Mouse (Mus musculus) bone marrow, adult 2 months (tissue): ENCODE data around the gene Flt4. TPM values are rescaled to one million over a fixed set of nuclear protein-coding genes. Genes with fewer than 3 reads are reported as not detected.

Source experiments
- H3K27ac ChIP-seq: fragments of 200-500 bp; 2 replicates; pipeline ENCODE4 v1.5.1; 2012; ENCODE audit warnings: low read depth, mild to moderate bottlenecking, control low read depth, inconsistent platforms, low read length; ENCODE audit not compliant: control insufficient read depth, poor library complexity, insufficient read depth
- H3K4me1 ChIP-seq: fragments of 200-500 bp; 2 replicates; pipeline ENCODE4 v1.6.1; 2011; ENCODE audit warnings: low read length; ENCODE audit not compliant: control insufficient read depth, insufficient read depth
- H3K4me3 ChIP-seq: fragments of 200-500 bp; replicated peaks from 2 replicates; pipeline ENCODE3; 2011; ENCODE audit warnings: mild to moderate bottlenecking, low read depth, low read length, control low read depth; ENCODE audit not compliant: control insufficient read depth
- CTCF ChIP-seq: fragments of 200-500 bp; IDR thresholded peaks from 2 replicates; pipeline ENCODE4 v1.5.1; 2011; ENCODE audit warnings: low read length, control low read depth; ENCODE audit not compliant: control insufficient read depth, insufficient read depth
- POLR2A ChIP-seq: fragments of 200-500 bp; IDR thresholded peaks from 2 replicates; pipeline ENCODE4 v1.6.1; 2011; ENCODE audit warnings: low read depth, mild to moderate bottlenecking, control low read depth, low read length, borderline replicate concordance; ENCODE audit not compliant: control insufficient read depth
- WGBS: fragments of 180-500 bp; shearing (Covaris S2); methylation state at CpG from one replicate; pipeline ENCODE4 v1.1.7; 2018; 5-methylcytosine and 5-hydroxymethylcytosine counted together
- polyA plus RNA-seq: library from polyadenylated mRNA; stranded (reverse); fragments of >200 nt; gene quantifications from 2 replicates; pipeline ENCODE4 v1.2.4, GENCODE M21; 2011; ENCODE audit warnings: low replicate concordance; ENCODE audit not compliant: missing spikeins, insufficient read depth, insufficient read length

Gene Flt4
- polyA plus RNA-seq, 1 experiment, result 4.9 TPM

DNA sequence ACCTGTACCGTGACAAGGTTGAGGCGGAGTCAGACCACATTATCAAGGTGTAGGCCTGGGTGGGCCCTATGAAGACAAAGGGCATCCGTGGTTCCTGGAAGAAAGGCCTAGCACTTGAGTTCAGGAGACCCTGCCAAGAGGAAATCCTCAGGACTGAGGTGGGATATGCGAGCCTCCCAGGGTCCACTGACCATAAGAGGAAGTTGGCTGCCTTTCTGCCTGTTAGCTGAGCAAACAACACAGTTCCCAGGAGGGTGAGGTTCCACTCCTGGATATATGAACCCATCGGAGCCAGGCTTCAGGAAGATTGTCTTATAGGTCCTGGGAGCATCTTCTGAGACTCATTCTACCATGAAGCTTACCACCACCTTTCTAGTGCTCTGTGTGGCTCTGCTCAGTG lies 54.2 kb downstream of the Flt4 start, which contains the start of gene Scgb3a1:
TSS of gene Scgb3a1 (plus strand) at position 301 of the 400 bp plus-strand sequence.
- WGBS, result 51% methylated on average over 5 of the region's 5 CpGs
- TF ChIP-seq CTCF, result no peak
- TF ChIP-seq POLR2A, result no peak

DNA sequence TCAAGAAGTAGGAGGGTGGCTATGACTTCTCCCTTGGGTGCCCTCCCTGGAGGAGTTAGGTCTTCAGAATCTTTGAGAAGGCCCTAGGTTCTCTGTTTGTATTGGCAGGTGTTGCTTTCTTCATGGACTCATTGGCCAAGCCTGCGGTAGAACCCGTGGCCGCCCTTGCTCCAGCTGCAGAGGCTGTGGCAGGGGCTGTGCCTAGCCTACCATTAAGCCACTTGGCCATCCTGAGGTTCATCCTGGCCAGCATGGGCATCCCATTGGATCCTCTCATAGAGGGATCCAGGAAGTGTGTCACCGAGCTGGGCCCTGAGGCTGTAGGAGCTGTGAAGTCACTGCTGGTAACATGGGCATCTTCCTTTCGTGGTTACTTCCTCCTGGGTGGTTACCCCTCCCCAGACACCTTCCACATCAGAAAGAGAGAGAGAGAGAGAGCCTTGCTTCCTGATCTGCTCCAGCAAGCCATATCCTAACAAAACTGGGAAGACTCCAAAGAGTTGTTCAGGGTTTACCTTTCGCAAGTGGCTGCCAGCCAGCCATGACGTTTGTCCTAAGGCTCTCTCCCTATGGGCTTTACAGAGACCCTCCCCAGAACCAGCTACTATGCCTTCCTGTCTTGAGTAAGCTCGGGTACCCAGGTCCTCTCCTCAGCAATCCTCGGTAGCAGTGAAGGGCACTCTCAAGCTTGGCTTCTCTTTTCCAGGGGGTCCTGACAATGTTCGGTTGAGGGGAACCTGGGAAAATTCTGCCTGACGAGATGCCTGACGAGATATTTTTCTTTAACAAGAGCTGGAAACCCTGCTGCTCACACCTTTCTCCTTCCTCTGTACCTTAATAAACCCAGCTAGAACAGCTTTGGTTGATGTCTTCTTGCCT lies 55.4 kb downstream of the Flt4 start:
- Histone ChIP-seq H3K27ac (no peak overlapping the region; the same call in 1 of the 2 replicates), H3K4me3 (no peak overlapping the region), H3K4me1 (peaks cover 2% of the 10 kb centered on the region)
- TF ChIP-seq POLR2A (no peak), CTCF (no peak)
- WGBS, result 52% methylated on average over 12 of the region's 12 CpGs

More for the DNA sequence above, 54.2 kb downstream of the Flt4 start, which contains the start of gene Scgb3a1:
- peaks cover 8% of the 10 kb centered on the region for H3K4me1 ChIP-seq
- H3K4me3 ChIP-seq, result no peak within 1 kb of the TSS
- no peak within 1 kb of the TSS; the same call in 1 of the 2 replicates for H3K27ac ChIP-seq

DNA sequence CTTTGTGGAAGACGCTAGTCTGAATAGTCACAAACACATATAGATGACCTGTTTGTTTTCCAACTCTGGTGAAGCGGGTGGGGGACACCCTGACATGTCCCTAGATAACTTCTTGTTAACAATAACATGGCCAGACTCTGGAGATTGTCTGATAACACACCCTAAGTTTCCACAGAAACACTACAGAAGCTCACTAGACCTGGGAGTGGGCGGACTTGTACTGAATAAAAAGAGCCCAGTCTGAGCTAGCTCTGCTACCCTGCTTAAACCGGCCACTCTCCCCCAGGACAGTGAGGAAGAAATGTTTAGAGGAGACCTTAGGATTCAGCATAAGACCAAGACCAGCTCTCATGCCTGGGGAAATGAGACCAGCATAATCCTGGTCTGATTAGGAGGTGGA lies 56.4 kb downstream of the Flt4 start:
- no peak overlapping the region for H3K4me3 ChIP-seq
- H3K27ac ChIP-seq, result no peak overlapping the region
- peaks cover 2% of the 10 kb centered on the region for H3K4me1 ChIP-seq
- TF ChIP-seq POLR2A (no peak), CTCF (no peak)
- 54% methylated on average over 4 of the region's 4 CpGs for WGBS

DNA sequence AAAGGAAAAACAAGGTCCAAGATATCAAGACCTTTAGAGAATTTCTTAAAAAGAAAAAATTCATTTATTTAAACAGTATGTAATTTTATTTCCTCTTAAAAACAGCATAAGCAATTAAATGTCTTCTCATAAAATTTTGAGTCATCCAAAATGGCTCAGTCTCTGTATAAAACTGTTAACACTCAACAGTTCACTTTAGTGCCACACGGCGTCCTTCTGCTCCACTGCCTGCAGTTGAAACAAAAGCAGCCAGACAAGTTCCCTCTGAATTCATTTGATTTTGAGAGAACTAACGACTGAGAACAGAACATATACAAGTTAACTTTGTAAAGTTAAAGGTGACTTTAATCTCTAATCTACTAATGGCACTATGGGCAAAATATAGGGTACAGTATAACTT lies 64.4 kb downstream of the Flt4 start:
- WGBS, result 85% methylated on average over 3 of the region's 3 CpGs
- no peak overlapping the region for H3K4me3 ChIP-seq
- H3K4me1 ChIP-seq, result no peaks in the 10 kb centered on the region
- no peak for TF ChIP-seq POLR2A
- TF ChIP-seq CTCF, result no peak
- no peak overlapping the region for H3K27ac ChIP-seq

DNA sequence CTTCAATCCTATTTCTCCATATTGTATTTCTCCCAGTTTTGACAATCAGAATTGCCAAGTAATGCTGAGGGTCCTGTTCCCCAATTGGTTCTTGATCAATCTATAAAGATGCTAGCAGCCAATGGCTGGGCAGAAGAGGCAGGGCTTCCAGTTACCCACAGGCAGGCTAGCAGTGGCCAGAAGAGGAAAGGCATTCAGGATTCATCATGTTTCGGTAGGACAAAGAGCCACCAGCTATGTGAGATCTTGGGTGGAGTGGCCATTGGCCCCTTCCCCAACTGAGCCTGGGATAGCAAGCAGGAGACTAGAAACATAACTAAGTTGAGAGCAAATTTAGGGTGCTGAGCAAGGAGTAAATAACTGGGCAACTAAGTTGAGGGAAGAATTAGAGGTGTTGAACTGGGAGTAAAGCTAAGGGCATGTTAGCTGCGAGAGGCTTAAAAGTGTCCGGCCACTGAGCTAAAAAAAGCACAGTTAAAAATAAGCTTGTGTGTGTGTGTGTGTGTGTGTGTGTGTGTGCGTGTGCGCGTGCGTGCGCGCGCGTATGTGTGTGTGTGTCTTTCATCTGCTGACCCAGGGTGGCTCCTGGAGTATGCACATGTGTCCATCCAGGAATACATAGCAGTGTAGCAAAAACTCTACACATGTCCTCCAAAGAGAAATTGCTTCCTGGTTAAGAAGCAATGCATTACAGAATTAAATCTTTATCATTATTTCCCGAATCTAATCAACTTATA lies 75.3 kb downstream of the Flt4 start:
- no peak overlapping the region for H3K27ac ChIP-seq
- H3K4me1 ChIP-seq, result no peaks in the 10 kb centered on the region
- no peak overlapping the region for H3K4me3 ChIP-seq
- TF ChIP-seq POLR2A (no peak), CTCF (no peak)
- WGBS, result 94% methylated on average over 12 of the region's 12 CpGs

DNA sequence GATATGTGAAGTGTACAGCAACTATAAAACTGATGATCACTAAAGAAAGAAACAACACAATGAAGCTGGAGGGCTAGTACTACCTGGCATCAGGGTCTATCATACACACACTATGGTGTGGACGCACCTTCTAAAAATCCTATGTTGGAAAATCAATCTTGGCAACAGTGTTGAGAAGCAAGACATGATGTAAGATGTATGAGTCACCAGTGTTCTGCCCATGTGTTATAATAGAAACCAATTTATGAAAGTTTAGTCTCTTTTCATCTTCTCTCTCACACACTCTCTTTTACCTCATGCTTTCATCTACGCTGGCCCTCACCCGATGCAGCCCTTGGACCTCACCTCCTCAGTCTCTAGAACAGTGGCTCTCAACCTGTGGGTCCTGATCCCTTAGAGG lies 86.0 kb downstream of the Flt4 start:
- no peak for TF ChIP-seq CTCF
- TF ChIP-seq POLR2A, result no peak
- Histone ChIP-seq H3K27ac (no peak overlapping the region), H3K4me1 (no peaks in the 10 kb centered on the region; the same call in 1 of the 2 replicates), H3K4me3 (no peak overlapping the region)
- 90% methylated on average over 3 of the region's 3 CpGs for WGBS

DNA sequence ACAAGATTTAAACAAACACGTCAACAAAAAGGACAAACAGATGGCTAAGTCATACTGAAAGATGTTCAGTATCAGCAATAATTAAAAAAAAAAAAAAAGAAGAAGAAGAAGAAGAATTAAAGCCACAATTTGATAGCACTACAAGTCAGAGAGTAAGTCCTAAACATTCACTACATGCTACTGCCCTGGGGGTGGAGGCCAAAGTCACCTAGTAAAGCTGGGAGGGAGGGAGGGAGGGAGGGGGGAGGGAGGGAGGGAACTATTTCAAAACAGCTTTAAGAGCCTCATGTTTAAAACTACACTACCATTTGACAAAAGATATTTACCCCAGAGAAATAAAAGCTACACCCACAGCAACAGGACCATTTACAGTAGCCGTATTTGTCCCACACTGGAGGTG lies 86.6 kb downstream of the Flt4 start:
- Histone ChIP-seq H3K4me1 (no peaks in the 10 kb centered on the region; the same call in 1 of the 2 replicates), H3K4me3 (no peak overlapping the region), H3K27ac (no peak overlapping the region)
- 94% methylated on average over 2 of the region's 2 CpGs for WGBS
- TF ChIP-seq POLR2A (no peak), CTCF (no peak)

DNA sequence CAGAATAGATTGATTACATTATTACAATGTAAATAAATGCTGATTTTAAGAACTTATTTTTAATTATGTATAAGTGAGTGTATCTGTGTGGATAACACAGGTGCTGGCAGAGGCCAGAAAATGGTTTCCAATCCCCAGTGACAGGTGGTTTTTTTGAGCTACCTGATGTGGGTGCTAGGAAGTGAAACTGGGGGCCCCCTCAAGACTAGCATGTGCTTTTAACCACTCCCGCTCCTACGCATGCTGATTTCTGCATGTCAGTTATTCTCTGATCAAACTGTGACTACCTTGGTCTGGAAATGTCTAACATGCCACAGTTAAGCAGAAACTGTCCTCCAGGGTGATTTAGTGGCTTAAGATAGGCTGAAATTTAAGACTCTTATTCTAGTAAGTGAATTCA lies 87.4 kb downstream of the Flt4 start:
- no peaks in the 10 kb centered on the region; the same call in 1 of the 2 replicates for H3K4me1 ChIP-seq
- WGBS, result 64% methylated on average over 2 of the region's 2 CpGs
- no peak overlapping the region for H3K4me3 ChIP-seq
- H3K27ac ChIP-seq, result no peak overlapping the region
- TF ChIP-seq CTCF (no peak), POLR2A (no peak)
